Mouse (Mus musculus): Measurements from ENCODE around the gene Tedc2. TPM values are rescaled to one million over a fixed set of nuclear protein-coding genes. Genes with fewer than 3 reads are reported as not detected.

Tedc2 gene
- polyA plus RNA-seq, 1 experiment: 7.5 TPM

DNA sequence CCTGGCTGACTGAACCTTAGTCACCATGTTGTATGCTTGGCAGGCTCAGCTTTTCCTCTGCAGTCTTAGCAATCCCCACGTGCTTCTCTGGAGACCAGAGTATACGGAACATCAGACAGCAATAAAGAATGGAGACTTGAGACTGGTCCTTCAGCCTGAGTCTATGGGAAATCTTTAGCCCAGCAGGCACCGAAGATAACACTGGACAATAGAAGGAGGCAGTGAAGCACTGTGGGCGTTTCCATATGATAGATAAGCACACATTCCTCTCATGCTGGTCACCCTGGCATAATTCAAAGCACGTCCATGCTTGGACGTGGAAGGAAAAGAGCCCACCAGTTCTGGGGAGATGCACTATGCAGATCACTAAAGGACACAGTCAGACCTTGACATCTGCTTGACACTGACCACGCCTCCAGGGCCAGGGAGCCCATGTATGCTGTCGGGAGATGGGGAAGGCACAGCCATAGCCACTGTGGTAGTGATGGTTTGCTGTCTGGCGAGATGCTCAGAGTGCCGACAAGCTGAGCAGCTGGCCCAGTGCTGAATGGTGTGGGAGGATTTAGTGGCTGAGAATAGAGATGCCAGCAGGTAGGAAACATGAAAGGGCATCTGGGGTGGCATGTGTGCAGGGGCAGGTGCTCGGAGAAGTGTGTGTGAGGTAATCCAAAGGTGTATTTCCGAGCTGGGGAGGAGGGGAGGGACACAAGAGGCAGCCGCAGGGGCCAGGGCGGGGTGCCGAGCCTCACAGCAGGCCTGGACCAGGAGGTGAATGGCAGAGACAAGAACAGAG, 23.4 kb downstream of the Tedc2 start:
- WGBS: 87% methylated on average over 15 of the region's 15 CpGs
- TF ChIP-seq CTCF (IDR thresholded peaks at IDR 0.05; ENCODE audit: extremely low read depth, insufficient read depth, insufficient read length, insufficient replicate concordance): no peak
- no peak for TF ChIP-seq POLR2A (IDR thresholded peaks at IDR 0.05; ENCODE audit: low read depth, low read length)
- H3K4me1 ChIP-seq (ENCODE audit: control insufficient read depth, insufficient read depth, insufficient read length): no peaks in the 10 kb centered on the region; the same call in 1 of the 2 replicates
- no peak for DNase-seq (ENCODE audit: low read depth in 1 of 2, low spot score in 2 of 2)
- H3K27ac ChIP-seq (ENCODE audit: insufficient read depth, low read length): no peak overlapping the region
- no peaks in the 10 kb centered on the region for H3K36me3 ChIP-seq (ENCODE audit: control insufficient read depth, insufficient read depth, low read length)
- H3K27me3 ChIP-seq (ENCODE audit: control insufficient read depth, insufficient read depth, low read length): no peaks in the 10 kb centered on the region
- no peak overlapping the region for H3K4me3 ChIP-seq (ENCODE audit: extremely low read depth, insufficient read depth, insufficient read length)

DNA sequence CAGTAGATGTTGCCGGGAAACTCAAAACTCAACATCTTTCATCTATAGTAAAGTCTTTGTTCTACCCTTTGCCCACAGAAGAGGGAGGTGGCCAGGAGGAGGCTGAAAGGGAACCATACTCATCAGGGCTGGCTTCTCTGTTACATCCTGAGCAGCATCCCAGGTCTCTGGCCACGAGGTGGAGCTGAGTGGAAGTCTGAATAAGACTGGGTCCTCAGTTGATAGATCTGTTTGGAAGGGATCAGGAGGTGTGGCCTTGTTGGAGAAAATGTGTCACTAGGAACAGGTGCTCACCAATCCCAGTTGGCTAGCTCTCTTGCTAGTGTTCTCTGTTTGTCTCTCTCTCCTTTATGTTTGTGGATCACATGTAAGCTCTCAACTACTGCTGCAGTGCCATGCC, 25.3 kb downstream of the Tedc2 start:
- TF ChIP-seq CTCF (IDR thresholded peaks at IDR 0.05; ENCODE audit: extremely low read depth, insufficient read depth, insufficient read length, insufficient replicate concordance) (no peak), POLR2A (IDR thresholded peaks at IDR 0.05; ENCODE audit: low read depth, low read length) (no peak)
- no peaks in the 10 kb centered on the region; the same call in 1 of the 2 replicates for H3K4me1 ChIP-seq (ENCODE audit: control insufficient read depth, insufficient read depth, insufficient read length)
- H3K27me3 ChIP-seq (ENCODE audit: control insufficient read depth, insufficient read depth, low read length): no peaks in the 10 kb centered on the region
- 71% methylated on average over 2 of the region's 2 CpGs for WGBS
- H3K27ac ChIP-seq (ENCODE audit: insufficient read depth, low read length): no peak overlapping the region
- H3K36me3 ChIP-seq (ENCODE audit: control insufficient read depth, insufficient read depth, low read length): no peaks in the 10 kb centered on the region
- H3K4me3 ChIP-seq (ENCODE audit: extremely low read depth, insufficient read depth, insufficient read length): no peak overlapping the region
- DNase-seq (ENCODE audit: low read depth in 1 of 2, low spot score in 2 of 2): no peak

DNA sequence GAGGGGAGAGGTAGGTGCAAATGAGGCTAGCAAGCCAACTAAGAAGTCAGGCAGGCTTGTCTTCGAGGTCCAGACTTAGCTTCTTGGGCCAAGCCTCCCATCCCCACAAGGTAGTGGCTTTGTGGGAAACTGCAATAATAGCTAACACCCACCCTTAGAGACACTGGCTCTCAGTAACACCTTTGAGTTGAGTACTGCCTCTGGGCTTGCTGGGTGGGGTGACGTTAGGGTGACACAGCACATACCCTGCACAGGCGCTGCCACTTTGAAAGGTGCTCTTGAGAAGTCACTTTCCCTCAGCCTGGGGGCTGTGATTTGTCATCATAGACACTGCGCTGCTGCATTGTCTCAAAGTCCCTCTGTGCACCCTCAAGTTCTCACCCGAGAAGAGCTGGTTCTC, 26.9 kb downstream of the Tedc2 start:
- H3K36me3 ChIP-seq (ENCODE audit: control insufficient read depth, insufficient read depth, low read length): no peaks in the 10 kb centered on the region
- H3K27me3 ChIP-seq (ENCODE audit: control insufficient read depth, insufficient read depth, low read length): no peaks in the 10 kb centered on the region
- DNase-seq (ENCODE audit: low read depth in 1 of 2, low spot score in 2 of 2): no peak
- TF ChIP-seq POLR2A (IDR thresholded peaks at IDR 0.05; ENCODE audit: low read depth, low read length) (no peak), CTCF (IDR thresholded peaks at IDR 0.05; ENCODE audit: extremely low read depth, insufficient read depth, insufficient read length, insufficient replicate concordance) (no peak)
- WGBS: 77% methylated on average over 5 of the region's 5 CpGs
- no peak overlapping the region for H3K27ac ChIP-seq (ENCODE audit: insufficient read depth, low read length)
- no peaks in the 10 kb centered on the region; the same call in 1 of the 2 replicates for H3K4me1 ChIP-seq (ENCODE audit: control insufficient read depth, insufficient read depth, insufficient read length)
- no peak overlapping the region for H3K4me3 ChIP-seq (ENCODE audit: extremely low read depth, insufficient read depth, insufficient read length)

DNA sequence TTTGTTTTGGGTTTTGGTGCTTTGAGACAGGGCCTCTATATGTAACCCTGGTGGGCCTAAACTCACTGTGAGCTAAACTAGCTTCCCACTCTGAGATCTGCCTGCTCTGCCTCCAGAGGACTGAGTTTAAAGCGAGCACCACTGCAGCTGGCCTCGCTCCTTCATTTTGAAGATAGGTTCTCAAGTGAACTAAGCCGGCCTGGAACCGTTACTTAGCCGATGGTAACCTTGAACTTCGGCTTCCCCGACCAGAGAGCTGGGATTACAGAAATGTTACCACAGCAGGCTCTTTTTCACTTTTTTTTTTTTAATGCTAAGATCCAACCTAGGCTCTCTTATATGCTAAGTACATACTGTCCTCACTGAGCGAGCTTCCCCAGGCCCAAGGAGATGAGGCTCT, 27.4 kb downstream of the Tedc2 start:
- no peaks in the 10 kb centered on the region for H3K36me3 ChIP-seq (ENCODE audit: control insufficient read depth, insufficient read depth, low read length)
- 81% methylated on average over 8 of the region's 8 CpGs for whole genome bisulfite sequencing
- H3K27me3 ChIP-seq (ENCODE audit: control insufficient read depth, insufficient read depth, low read length): no peaks in the 10 kb centered on the region
- H3K4me3 ChIP-seq (ENCODE audit: extremely low read depth, insufficient read depth, insufficient read length): no peak overlapping the region
- no peak overlapping the region for H3K27ac ChIP-seq (ENCODE audit: insufficient read depth, low read length)
- TF ChIP-seq CTCF (IDR thresholded peaks at IDR 0.05; ENCODE audit: extremely low read depth, insufficient read depth, insufficient read length, insufficient replicate concordance): no peak
- no peak for TF ChIP-seq POLR2A (IDR thresholded peaks at IDR 0.05; ENCODE audit: low read depth, low read length)
- no peaks in the 10 kb centered on the region; the same call in 1 of the 2 replicates for H3K4me1 ChIP-seq (ENCODE audit: control insufficient read depth, insufficient read depth, insufficient read length)
- DNase-seq (ENCODE audit: low read depth in 1 of 2, low spot score in 2 of 2): no peak

DNA sequence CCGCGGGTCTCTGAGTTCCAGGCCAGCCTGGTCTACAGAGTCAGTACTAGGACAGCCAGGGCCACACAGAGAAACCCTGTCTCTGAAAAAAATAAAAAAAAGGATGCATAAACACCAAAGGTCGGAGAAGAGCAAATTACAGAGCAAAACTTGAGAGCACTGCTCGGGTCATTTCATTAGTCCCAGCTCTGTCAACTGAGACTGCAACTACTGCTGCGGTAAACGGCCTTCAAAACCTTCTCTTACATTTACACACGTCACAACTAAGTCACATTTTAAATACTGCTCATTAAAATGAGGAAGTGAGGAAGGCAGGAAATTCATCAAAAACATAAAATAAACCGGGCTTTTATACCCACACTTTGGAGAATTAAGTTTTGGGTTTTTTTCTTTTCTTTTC, 27.8 kb downstream of the Tedc2 start:
- no peak for DNase-seq (ENCODE audit: low read depth in 1 of 2, low spot score in 2 of 2)
- no peak overlapping the region for H3K27ac ChIP-seq (ENCODE audit: insufficient read depth, low read length)
- 30% methylated on average over 8 of the region's 8 CpGs for WGBS

DNA sequence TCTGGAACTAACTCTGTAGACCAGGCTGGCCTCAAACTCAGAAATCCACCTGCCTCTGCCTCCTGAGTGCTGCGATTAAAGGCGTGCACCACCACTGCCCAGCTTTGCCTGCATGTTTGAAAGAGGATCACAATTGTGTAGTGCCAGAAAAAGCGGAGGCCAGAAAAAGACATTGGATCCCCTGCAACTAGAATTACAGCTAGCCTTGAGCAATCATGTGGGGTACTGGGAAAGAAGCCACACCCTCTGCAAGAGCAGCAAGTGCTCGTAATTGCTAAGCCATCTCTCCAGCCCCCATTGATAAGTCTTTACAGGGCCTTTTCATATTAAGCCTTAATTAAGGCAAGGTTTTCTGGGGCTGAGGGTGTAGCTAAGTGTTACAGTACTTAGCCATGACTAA, 29.2 kb downstream of the Tedc2 start:
- no peak overlapping the region for H3K27ac ChIP-seq (ENCODE audit: insufficient read depth, low read length)
- 84% methylated on average over 4 of the region's 4 CpGs for WGBS
- no peaks in the 10 kb centered on the region for H3K36me3 ChIP-seq (ENCODE audit: control insufficient read depth, insufficient read depth, low read length)
- no peak overlapping the region for H3K4me3 ChIP-seq (ENCODE audit: extremely low read depth, insufficient read depth, insufficient read length)
- TF ChIP-seq CTCF (IDR thresholded peaks at IDR 0.05; ENCODE audit: extremely low read depth, insufficient read depth, insufficient read length, insufficient replicate concordance) (no peak), POLR2A (IDR thresholded peaks at IDR 0.05; ENCODE audit: low read depth, low read length) (no peak)
- no peak for DNase-seq (ENCODE audit: low read depth in 1 of 2, low spot score in 2 of 2)
- no peaks in the 10 kb centered on the region for H3K27me3 ChIP-seq (ENCODE audit: control insufficient read depth, insufficient read depth, low read length)
- no peaks in the 10 kb centered on the region; the same call in 1 of the 2 replicates for H3K4me1 ChIP-seq (ENCODE audit: control insufficient read depth, insufficient read depth, insufficient read length)

More for the DNA sequence above, 27.8 kb downstream of the Tedc2 start:
- Histone ChIP-seq H3K36me3 (ENCODE audit: control insufficient read depth, insufficient read depth, low read length) (no peaks in the 10 kb centered on the region), H3K27me3 (ENCODE audit: control insufficient read depth, insufficient read depth, low read length) (no peaks in the 10 kb centered on the region), H3K4me3 (ENCODE audit: extremely low read depth, insufficient read depth, insufficient read length) (no peak overlapping the region), H3K4me1 (ENCODE audit: control insufficient read depth, insufficient read depth, insufficient read length) (no peaks in the 10 kb centered on the region; the same call in 1 of the 2 replicates)
- TF ChIP-seq CTCF (IDR thresholded peaks at IDR 0.05; ENCODE audit: extremely low read depth, insufficient read depth, insufficient read length, insufficient replicate concordance): no peak
- no peak for TF ChIP-seq POLR2A (IDR thresholded peaks at IDR 0.05; ENCODE audit: low read depth, low read length)

DNA sequence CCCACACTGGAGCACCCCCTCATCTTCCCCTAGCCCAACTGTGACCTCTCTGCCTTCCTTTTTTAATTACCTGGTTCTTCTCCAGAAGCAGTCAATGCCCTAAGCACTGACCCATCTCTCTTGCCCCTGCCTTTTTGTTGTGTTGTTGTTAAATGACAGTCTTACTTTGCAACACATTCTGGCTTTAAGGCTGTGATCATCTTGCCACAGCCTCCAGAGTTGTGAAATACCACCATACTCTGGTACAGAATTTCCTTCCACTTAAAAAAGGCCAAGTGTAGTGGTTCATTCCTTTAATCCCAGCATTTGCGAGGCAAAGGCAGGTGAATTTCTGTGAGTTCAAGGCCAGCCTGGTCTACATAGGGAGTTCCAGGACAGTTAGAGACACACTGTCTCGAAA, 29.7 kb downstream of the Tedc2 start:
- DNase-seq (ENCODE audit: low read depth in 1 of 2, low spot score in 2 of 2): no peak
- TF ChIP-seq CTCF (IDR thresholded peaks at IDR 0.05; ENCODE audit: extremely low read depth, insufficient read depth, insufficient read length, insufficient replicate concordance) (no peak), POLR2A (IDR thresholded peaks at IDR 0.05; ENCODE audit: low read depth, low read length) (no peak)
- Histone ChIP-seq H3K27ac (ENCODE audit: insufficient read depth, low read length) (no peak overlapping the region), H3K4me3 (ENCODE audit: extremely low read depth, insufficient read depth, insufficient read length) (no peak overlapping the region), H3K36me3 (ENCODE audit: control insufficient read depth, insufficient read depth, low read length) (no peaks in the 10 kb centered on the region), H3K27me3 (ENCODE audit: control insufficient read depth, insufficient read depth, low read length) (no peaks in the 10 kb centered on the region), H3K4me1 (ENCODE audit: control insufficient read depth, insufficient read depth, insufficient read length) (no peaks in the 10 kb centered on the region; the same call in 1 of the 2 replicates)
- WGBS: 86% methylated on average over 2 of the region's 2 CpGs
